Mouse (Mus musculus) ES-Bruce4 (cell line): Measurements from ENCODE around the gene Map3k20. TPM values are rescaled to one million over a fixed set of nuclear protein-coding genes. Genes with fewer than 3 reads are reported as not detected.

ENCODE experiments used
- H3K27ac ChIP-seq: 2 replicates; pipeline ENCODE4 v1.5.1; 2012; ENCODE audit warnings: low read length, inconsistent platforms; ENCODE audit not compliant: insufficient read depth
- H3K27me3 ChIP-seq: 2 replicates; pipeline ENCODE4 v1.6.1; 2012; ENCODE audit warnings: mild to moderate bottlenecking, low read length, inconsistent platforms; ENCODE audit not compliant: control insufficient read depth, poor library complexity, insufficient read depth, severe bottlenecking
- H3K36me3 ChIP-seq: 2 replicates; pipeline ENCODE4 v1.6.1; 2012; ENCODE audit warnings: inconsistent platforms, mild to moderate bottlenecking, low read length, moderate library complexity; ENCODE audit not compliant: control insufficient read depth, poor library complexity, insufficient read depth, severe bottlenecking
- H3K4me1 ChIP-seq: one replicate; pipeline ENCODE4 v1.8.1; 2011; ENCODE audit warnings: low read length; ENCODE audit not compliant: control insufficient read depth, insufficient read depth
- H3K4me3 ChIP-seq: 2 replicates; pipeline ENCODE4 v1.5.1; 2011; ENCODE audit warnings: low read depth, mild to moderate bottlenecking, low read length
- H3K9ac ChIP-seq: 2 replicates; pipeline ENCODE4 v1.6.1; 2012; ENCODE audit warnings: low read depth, mild to moderate bottlenecking, inconsistent platforms; ENCODE audit not compliant: poor library complexity, severe bottlenecking
- H3K9me3 ChIP-seq: replicated peaks from 2 replicates; pipeline ENCODE4 v1.6.1; 2012; ENCODE audit warnings: mild to moderate bottlenecking, low read length, inconsistent platforms; ENCODE audit not compliant: control insufficient read depth, poor library complexity, insufficient read depth, severe bottlenecking
- CTCF ChIP-seq: IDR thresholded peaks from one replicate; pipeline ENCODE4 v1.8.1; 2011; ENCODE audit warnings: low read depth, low read length
- EP300 ChIP-seq: IDR thresholded peaks from 2 replicates; pipeline ENCODE4 v1.6.1; 2011; ENCODE audit warnings: low read depth, low read length; ENCODE audit not compliant: insufficient read depth
- POLR2A ChIP-seq: IDR thresholded peaks from one replicate; pipeline ENCODE4 v1.8.1; 2011; ENCODE audit warnings: low read length; ENCODE audit not compliant: insufficient read depth
- polyA plus RNA-seq: library from polyadenylated mRNA; stranded (reverse); fragments of >200 nt; gene quantifications from 2 replicates; pipeline ENCODE4 v1.2.4, GENCODE M21; 2011; ENCODE audit warnings: low read depth; ENCODE audit not compliant: missing spikeins, insufficient read depth, insufficient read length

The Map3k20 gene
- polyA plus RNA-seq, 1 experiment = 39.0 TPM

DNA sequence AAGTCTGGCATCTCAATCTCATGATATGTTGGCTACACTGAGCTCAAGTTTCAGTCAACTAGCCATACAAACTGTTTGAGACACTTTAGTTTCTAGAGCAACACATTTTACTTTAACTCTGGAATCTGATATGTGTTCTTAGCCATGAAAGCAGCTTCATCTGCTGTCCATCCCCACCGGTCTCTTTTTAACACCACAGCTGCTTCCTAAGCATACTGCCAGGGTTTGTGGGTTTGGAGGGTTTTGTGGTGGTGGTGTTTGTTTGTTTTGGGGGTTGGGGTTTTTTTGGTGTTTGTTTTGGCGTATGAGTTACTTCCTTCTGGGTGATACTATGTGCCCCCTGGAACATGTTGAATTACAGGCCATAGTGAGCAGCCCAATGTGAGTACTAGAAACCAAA lies 35.2 kb downstream of the Map3k20 start:
- H3K27ac ChIP-seq = no peak overlapping the region
- no peaks in the 10 kb centered on the region for H3K36me3 ChIP-seq
- H3K9me3 ChIP-seq = no peaks in the 10 kb centered on the region; the same call in 1 of the 2 replicates
- TF ChIP-seq CTCF (no peak), EP300 (no peak), POLR2A (no peak)
- no peaks in the 10 kb centered on the region for H3K4me1 ChIP-seq
- no peak overlapping the region for H3K9ac ChIP-seq
- H3K4me3 ChIP-seq = no peak overlapping the region
- no peaks in the 10 kb centered on the region for H3K27me3 ChIP-seq

DNA sequence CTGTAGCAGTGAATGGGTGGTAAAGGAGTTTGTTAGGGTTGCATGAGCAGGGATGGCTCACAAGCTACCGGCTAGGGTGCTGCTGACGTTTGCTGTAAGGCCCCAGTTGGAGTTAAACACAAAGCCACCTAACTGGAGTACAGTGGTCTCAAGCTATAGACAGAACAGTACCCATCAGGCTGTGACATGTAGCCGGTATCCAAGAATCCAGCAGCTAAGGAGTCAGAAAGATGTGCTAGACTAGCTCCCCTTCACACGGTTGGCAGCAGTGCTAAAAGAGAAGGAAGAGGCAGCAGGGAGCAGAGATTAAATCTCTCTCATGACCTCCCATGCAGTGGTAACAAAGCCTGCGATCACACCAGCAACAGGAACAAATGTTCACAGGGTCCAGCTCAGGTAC lies 36.2 kb downstream of the Map3k20 start:
- no peaks in the 10 kb centered on the region for H3K9me3 ChIP-seq
- no peak overlapping the region for H3K27ac ChIP-seq
- TF ChIP-seq EP300 = no peak
- no peak for TF ChIP-seq CTCF
- no peaks in the 10 kb centered on the region for H3K4me1 ChIP-seq
- no peaks in the 10 kb centered on the region for H3K36me3 ChIP-seq
- H3K4me3 ChIP-seq = no peak overlapping the region
- H3K27me3 ChIP-seq = no peaks in the 10 kb centered on the region
- no peak overlapping the region for H3K9ac ChIP-seq

DNA sequence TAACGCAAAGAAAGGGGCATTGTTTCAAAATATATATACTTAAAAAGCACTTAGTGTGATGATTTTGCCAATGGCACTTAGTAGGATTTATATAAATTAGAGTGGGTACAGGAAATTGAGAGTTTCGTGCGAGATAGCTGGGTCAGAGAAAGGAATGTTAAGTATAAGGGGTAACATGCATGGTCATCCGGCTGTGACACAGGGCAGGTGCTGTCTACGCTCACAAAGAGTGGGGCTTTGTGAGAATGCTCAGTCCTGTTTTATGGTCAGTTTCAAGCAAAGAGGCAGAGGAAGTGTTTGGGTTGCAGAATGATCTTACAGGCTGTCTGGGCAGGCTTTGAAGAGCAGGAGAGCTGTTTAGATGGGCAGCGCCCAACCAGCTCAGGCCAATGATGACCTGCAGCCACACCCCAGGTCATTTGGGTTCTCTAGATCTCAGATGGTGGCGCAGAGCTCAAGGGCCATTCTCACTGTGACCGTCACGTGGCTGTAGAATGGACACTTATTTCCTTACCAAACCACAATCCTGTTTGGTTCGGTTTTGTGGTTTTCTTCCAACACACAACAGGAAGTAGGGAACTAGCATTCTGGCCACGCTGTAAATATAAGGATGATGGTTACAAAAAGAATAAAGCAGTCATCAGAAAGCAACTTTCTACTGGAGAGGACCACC lies 37.4 kb downstream of the Map3k20 start:
- H3K27ac ChIP-seq = no peak overlapping the region
- no peaks in the 10 kb centered on the region for H3K9me3 ChIP-seq
- H3K4me1 ChIP-seq = no peaks in the 10 kb centered on the region
- no peak overlapping the region for H3K9ac ChIP-seq
- TF ChIP-seq EP300 = no peak
- no peak for TF ChIP-seq CTCF
- TF ChIP-seq POLR2A = no peak
- H3K36me3 ChIP-seq = no peaks in the 10 kb centered on the region
- H3K27me3 ChIP-seq = no peaks in the 10 kb centered on the region
- no peak overlapping the region for H3K4me3 ChIP-seq

DNA sequence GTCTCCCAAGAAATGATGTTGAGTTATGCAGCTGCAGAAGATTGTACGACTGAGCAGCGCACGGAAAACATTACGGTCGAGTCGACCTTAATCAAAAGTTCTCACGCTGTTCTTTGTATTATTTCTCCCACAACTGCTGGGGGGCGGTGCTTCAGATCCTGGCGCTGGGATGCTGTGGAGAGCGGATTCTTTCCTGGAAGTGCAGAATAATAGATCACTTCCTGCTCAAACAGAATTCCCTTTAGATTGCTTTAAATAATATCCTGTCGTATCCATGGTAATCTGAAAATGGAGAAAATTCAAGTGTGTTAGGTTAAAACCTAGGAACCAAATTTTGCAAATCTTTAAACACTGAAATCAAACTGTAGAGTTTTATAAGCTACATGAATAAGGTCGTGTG lies 39.0 kb downstream of the Map3k20 start:
- H3K4me3 ChIP-seq = no peak overlapping the region
- TF ChIP-seq CTCF (no peak), EP300 (no peak)

DNA sequence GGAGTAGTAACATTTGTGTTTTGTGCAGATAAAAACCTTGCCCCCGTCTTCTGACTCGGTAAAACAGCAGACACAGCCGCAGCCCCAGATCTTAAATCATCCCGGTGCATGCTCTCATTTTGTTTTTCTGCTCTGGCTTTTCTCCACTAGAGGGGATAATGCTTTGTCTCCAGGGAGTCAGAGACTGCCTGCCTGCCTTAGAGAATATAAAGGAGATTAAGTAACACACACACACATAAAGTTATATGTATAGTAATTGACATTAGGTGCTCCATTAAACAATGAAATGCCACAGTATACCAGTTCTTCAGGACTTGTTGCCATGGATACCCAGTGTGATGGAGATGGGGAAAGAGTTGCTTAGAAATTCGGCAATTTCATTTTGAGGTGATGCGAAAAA lies 41.1 kb downstream of the Map3k20 start:
- H3K4me1 ChIP-seq = no peaks in the 10 kb centered on the region
- no peaks in the 10 kb centered on the region for H3K27me3 ChIP-seq
- no peaks in the 10 kb centered on the region for H3K36me3 ChIP-seq
- no peak overlapping the region for H3K4me3 ChIP-seq
- H3K27ac ChIP-seq = no peak overlapping the region
- TF ChIP-seq POLR2A = no peak
- no peak for TF ChIP-seq EP300
- TF ChIP-seq CTCF = no peak
- H3K9me3 ChIP-seq = no peaks in the 10 kb centered on the region
- no peak overlapping the region for H3K9ac ChIP-seq

More for the DNA sequence above, 39.0 kb downstream of the Map3k20 start:
- Histone ChIP-seq H3K36me3 (no peaks in the 10 kb centered on the region), H3K9ac (no peak overlapping the region), H3K4me1 (no peaks in the 10 kb centered on the region), H3K9me3 (no peaks in the 10 kb centered on the region), H3K27me3 (no peaks in the 10 kb centered on the region), H3K27ac (no peak overlapping the region)

DNA sequence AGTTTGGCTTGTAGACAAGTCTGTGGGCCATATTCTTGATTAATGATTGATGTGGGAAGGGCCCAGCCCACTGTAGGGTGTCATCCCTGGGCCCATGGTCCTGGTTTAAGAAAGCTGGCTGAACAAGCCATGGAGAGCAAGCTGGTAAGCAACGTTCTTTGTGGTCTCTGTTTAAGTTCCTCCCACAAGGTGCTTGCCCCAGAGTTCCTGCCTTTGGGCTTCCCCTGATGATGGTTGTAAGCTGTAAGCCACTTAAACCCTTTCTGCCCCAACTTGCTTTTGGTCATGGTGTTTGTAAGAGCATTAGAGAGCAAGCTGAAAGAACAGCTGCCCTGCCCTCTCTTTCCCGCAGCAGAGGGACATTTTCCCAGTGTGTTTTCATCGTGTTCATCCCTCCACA lies 43.0 kb downstream of the Map3k20 start:
- Histone ChIP-seq H3K9me3 (no peaks in the 10 kb centered on the region), H3K27ac (no peak overlapping the region), H3K27me3 (no peaks in the 10 kb centered on the region), H3K4me1 (no peaks in the 10 kb centered on the region), H3K9ac (no peak overlapping the region), H3K36me3 (no peaks in the 10 kb centered on the region), H3K4me3 (no peak overlapping the region)
- TF ChIP-seq EP300 (no peak), POLR2A (no peak), CTCF (no peak)
